Mouse (Mus musculus) kidney, adult 9 months (tissue): ENCODE results near the gene Phf11d.
"Not testable (repeated sequence)": the region's sequence is repeated elsewhere in the genome, so short reads cannot be mapped to it uniquely, and the experiment has no call there.

ENCODE experiments used
- DNase-seq: peaks from one replicate; pipeline ENCODE4 v3.0.0; 2022

Phf11d gene

DNA sequence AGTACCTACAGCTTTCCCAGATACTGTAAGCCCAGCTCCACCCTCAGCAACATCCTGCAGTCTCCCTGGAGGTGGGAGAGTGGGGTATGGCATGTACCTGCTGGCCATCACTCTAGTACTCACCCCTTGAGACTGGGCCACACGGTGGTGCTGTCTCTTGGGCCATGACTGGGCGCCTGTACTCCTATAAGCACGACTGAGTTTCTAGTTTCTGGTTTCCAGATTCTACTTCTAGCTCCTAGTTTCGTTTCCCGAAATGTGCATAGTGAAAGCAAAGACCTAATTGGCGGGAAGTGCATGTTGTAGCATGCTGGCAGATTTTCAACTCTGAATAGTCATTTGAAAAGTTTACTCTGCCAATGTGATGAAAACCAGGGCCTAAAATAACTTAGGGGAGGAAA, at the start of gene Phf11d:
Gene Phf11d, minus strand, starts transcription at position 227 of the 401 bp plus-strand sequence.
- peak; percentile 72 for DNase-seq

DNA sequence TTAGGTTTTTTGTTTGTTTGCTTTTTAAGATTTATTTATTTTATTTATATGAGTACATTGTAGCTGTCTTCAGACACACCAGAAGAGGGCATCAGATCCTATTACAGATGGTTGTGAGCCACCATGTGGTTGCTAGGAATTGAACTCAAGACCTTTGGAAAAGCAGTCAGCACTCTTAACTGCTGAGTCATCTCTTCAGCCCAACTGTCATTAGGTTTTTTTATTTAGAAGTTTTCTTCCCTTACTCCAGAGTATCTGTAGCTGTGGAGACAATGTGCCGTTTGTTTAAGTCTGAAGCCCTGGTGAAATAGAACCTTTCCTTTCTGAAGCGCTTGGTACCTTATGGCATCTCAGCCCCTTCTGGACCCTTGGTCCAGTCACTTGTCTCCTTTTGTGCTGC, 49.7 kb upstream of the Phf11d start:
- DNase-seq: not testable (repeated sequence)

DNA sequence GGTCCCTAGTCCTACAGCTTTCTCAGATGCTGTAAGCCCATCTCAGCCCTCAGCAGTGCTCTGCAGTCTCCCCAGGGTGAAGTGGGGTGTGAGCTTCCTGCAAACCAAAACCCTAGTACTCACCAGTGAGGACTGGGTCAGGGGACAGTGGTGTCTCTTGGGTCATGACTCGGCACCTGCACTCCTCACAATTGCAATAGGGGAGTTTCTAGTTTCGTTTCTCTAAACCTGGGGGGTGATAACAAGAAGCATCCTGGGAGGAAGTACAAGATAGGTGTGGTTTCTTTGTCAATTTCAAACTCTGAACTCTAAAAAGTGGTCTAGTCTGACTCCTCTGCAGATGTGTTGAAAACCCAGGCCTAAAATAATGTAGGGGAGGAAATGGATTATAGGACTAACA, 31.7 kb upstream of the Phf11d start:
- no peak for DNase-seq

DNA sequence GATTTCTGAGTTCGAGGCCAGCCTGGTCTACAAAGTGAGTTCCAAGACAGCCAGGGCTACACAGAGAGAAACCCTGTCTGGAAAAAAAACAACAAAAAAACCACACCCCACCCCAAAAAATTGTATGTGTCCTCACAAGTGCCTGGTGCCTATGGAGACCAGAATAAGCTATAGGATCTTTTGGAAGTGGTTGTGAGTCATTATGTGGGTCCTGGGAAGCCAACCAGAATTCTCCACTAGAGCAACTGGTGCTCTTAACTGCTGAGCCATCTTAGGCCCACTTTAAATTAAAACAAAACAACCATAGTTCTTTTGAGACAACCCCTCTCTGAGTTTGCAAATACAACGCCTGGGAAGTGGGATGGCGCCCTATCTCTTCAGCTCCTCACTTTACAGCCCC, 30.0 kb upstream of the Phf11d start, which contains the start of gene Phf11c:
Gene Phf11c, minus strand, starts transcription at position 101 of the 400 bp plus-strand sequence.
- DNase-seq: no peak

DNA sequence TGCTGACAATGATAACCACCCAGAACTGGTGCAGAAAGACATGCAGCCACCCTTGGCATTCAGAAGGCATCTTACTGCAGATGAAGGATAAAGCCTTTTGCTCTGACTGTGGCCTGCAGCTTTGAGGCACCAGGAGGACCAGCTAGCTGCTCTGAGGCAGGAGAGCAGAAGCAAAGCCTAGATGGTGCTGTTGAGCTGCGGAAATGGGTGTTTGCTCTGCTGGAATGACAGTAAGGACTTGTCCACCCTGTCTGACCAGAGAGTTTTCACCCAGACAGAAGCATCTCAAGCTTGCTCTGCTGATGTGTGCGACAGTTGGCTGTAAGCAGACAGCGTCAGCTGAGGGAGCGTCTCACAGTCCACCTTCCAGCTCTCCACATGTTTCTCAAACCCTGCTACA, 24.9 kb upstream of the Phf11d start:
- DNase-seq: peak; percentile 50

DNA sequence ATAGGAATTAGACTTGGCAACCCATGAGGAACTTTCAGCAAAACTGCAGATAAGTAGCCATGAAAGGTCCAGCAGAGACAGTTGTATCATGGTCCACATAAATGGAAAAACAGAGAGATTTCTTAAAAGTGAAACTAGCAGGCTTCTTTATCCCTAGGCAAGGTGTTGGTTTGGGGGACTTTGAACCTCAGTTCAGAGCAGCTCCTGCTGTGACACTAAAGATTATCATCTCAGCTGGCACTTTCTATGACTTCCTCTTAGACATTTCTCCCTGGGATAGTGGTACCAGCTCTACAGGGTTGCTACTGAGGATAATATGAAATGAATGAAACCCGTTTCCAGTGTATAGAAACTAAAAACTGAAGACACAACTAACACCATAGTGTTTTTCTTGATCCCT, 24.3 kb upstream of the Phf11d start:
- DNase-seq: no peak

DNA sequence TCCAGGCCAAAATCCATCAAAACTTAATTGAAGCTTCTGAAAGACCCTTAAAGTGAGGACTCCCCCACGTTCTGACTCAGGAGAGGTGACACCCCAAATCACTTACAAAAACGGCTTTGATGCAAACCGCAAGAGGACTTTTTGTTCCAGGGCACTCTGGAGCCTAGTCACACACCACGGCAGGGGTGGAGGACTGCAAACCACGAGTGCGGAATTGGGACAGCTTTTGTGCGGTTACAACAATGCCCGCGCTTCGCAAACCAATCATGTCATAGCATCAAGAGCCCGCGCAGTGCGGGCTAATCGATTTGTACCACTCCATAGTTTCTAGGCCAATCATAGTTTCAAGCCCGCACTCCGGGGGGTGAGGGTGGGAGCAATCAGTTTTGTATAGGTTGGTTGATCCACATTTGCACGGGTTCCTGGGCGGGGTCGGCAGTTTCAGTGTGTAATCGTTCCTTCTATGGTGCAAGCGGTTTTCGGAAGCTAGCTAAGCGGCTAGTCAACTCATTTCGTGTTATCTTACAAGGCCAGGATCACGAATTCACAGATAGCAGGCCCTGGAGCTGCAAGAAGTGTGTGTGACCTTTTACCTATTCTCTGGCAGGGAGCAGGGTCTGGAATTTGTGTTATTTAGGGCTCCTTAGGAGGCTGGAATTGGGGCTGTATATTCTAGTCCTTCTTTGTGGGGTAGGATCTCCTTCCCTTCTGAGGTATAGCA, 5.2 kb upstream of the Phf11d start:
- DNase-seq: no peak

DNA sequence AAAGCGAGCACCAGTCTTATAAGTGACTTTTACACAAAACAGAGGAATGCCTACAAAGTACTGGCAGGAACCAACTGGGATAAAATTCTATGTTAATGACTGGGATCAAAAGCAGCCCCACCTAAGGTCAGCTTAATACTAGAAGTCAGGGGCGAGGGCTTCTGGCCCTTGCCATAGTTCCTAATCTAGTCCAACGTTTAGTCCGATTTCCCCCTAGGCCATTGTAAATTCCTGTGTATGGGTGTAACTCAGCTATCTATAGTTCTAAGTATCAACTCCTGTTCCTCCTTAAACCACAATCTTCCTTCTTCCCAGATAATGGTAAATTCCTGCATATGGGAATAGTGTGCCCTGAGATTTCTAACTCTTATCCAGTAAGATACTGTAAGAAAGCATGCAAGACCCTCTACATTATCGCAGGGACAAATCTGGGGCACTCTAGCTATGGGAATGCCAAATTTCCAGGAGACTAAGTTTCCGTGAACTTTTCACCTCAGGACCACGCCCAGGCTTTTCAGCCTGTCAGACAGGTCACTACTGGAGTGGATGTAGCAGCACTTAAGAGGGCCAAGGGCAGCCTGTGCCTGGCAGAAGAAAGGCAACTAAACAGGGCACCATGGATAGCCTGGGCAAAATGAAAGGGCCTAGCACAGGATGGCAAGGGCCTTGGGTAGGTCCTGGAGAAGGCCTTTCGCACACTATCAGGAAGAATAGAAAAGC, 1.3 kb upstream of the Phf11d start:
- no peak for DNase-seq

DNA sequence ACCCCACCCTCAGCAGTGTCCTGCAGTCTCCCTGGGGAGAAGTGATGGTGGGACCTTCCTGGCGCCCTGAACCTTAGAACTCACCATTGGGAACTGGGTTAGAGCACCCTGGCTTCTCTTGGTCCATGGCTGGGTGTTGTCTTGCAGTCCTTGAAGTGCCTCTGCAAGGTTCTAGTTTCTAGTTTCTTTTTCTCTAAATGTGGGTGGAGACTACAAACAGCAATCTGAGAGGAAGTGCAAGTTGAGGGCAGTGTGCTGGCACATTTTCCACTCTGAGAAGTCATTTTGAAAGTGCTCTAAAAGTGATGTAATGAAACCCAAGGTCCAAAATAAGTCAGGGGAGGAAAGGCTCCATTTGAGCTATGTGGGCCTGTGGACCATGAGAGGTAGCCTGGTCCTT, 24.1 kb downstream of the Phf11d start, which contains the start of gene Phf11b:
Gene Phf11b, minus strand, starts transcription at position 163 of the 400 bp plus-strand sequence.
- peak; percentile 32 for DNase-seq

DNA sequence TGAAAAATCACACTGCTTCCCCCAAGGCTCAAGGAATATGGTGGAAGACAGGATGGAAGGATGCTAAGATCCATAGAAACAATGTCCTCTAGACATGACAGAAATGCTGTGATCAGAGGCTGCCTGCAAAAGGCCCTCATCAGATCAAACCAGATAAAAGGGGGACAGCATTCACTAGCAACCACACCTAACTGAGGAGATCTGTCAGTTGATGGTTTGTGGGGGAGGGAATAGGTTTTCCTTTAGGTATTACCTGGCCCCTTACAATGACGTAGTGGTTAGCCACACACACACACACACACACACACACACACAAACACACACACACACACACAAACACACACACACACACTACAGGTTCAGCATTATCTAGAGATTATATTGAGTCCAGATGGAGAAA, 25.7 kb downstream of the Phf11d start:
- DNase-seq: no peak

DNA sequence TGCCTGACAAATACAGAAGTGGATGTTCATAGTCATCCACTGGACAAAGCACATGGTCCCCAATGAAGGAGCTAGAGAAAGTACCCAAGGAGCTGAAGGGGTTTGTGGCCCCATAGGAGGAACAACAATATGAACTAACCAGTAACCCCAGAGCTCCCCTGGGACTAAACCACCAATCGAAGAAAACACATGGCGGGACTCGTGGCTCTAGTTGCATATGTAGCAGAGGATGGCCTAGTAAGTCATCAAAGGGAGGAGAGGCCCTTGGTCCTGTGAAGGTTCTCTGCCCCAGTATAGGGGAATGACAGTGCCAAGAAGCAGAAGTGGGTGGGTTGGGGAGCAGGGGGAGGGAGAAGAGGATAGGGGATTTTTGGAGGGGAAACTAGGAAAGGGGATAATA, 29.2 kb downstream of the Phf11d start:
- not testable (repeated sequence) for DNase-seq

DNA sequence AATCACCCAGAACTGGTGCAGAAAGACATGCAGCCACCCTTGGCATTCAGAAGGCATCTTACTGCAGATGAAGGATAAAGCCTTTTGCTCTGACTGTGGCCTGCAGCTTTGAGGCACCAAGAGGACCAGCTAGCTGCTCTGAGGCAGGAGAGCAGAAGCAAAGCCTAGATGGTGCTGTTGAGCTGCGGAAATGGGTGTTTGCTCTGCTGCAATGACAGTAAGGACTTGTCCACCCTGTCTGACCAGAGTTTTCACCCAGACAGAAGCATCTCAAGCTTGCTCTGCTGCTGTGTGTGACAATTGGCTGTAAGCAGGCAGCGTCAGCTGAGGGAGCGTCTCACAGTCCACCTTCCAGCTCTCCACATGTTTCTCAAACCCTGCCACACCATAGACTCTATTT, 34.8 kb downstream of the Phf11d start:
- DNase-seq: peak; percentile 17

DNA sequence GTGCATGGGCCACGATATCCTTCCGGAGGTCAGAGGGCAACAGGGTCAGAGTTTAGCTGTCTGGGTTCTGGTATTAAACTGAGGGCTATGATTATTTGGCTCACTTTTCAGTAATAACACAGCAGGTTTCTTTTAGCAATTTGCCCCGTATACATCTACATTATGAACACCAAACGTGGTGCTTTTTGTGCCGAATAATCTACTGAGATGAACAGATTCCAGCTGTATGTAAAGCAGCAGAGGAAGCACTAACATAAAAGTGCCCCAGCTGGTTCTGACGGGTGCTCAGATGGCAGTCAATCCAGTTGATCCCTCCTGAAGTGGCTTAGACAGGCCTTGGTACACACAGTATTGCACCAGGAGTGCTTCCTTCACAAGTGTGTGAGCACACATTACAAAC, 45.3 kb downstream of the Phf11d start:
- not testable (repeated sequence) for DNase-seq

DNA sequence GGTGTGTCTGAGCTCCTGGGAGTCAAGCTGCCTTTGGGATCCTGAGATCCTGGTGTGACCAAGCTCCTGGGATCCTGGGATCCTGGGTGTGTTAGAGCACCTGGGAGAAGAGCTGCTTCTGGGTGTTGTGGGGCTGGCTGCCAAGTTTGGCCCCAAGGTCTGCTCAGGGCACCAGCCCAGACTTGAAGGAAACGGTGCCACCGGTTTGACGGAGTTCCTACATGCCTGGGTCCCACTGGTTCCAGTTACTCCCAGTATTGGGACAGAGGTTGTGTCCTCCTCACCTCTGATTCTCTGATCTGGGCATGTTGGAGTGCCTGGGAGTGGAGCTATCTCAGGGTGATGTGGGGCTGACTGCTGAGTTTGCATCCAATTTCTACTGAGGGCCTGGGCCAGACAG, 46.2 kb downstream of the Phf11d start:
- DNase-seq: not testable (repeated sequence)
